Mouse (Mus musculus) bone marrow macrophage, adult 2 months (primary cell): ENCODE measurements at regions not wholly inside any gene's neighbourhood (a gene's known extent, or its start where the extent isn't known, plus 50 kb on each side); places are given as distances from the start of the nearest gene placed in this dataset.

Experiments used
- H3K27ac ChIP-seq: 2 replicates; pipeline ENCODE4 v1.5.1; 2012; ENCODE audit warnings: low read depth, low read length; ENCODE audit not compliant: insufficient read depth
- H3K4me1 ChIP-seq: 2 replicates; pipeline ENCODE4 v1.6.1; 2012; ENCODE audit warnings: low read length; ENCODE audit not compliant: control insufficient read depth, insufficient read depth
- H3K4me3 ChIP-seq: 2 replicates; pipeline ENCODE4 v1.5.1; 2012; ENCODE audit warnings: mild to moderate bottlenecking, low read length, moderate library complexity; ENCODE audit not compliant: insufficient read depth
- CTCF ChIP-seq: IDR thresholded peaks from 2 replicates; pipeline ENCODE4 v1.5.1; 2012; ENCODE audit warnings: low read depth, mild to moderate bottlenecking, low read length, moderate library complexity
- POLR2A ChIP-seq: IDR thresholded peaks from 2 replicates; pipeline ENCODE4 v1.6.1; 2012; ENCODE audit warnings: mild to moderate bottlenecking, low read depth, low read length, borderline replicate concordance

- Histone ChIP-seq H3K27ac (no peak overlapping the region), H3K4me1 (no peaks in the 10 kb centered on the region), H3K4me3 (no peak overlapping the region)
- TF ChIP-seq CTCF (no peak), POLR2A (no peak)
Measured at GRCm38 (mm10) chr6:6657928-6658500, 79.6 kb upstream of the Sem1 start.

DNA sequence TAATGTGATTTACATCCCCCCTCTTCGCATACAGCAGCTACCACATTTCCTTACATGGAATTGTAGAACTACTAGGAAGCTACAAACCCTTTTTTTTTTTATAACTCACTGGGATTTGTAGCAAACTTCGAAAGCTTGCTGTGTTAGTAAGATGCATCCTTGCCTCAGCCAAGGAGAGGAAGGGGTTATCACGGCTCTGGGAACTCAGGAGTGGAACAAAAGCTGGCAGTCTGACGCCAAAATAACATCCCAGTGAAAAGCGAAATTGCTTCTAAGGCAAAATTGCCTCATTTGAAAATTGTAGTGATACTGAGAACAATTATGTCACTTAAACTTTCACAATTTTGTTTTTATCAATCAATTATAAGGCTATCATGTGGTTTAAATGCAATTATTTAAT is 81.6 kb upstream of the Sem1 start:
- Histone ChIP-seq H3K27ac (no peak overlapping the region), H3K4me1 (no peaks in the 10 kb centered on the region), H3K4me3 (no peak overlapping the region)
- no peak for TF ChIP-seq POLR2A
- no peak for TF ChIP-seq CTCF

GRCm38 (mm10) chr6:6666762-6667161 is 88.3 kb upstream of the Sem1 start:
- no peak overlapping the region for H3K4me3 ChIP-seq
- no peak overlapping the region for H3K27ac ChIP-seq
- no peak for TF ChIP-seq POLR2A
- TF ChIP-seq CTCF = no peak
- H3K4me1 ChIP-seq = no peaks in the 10 kb centered on the region

DNA sequence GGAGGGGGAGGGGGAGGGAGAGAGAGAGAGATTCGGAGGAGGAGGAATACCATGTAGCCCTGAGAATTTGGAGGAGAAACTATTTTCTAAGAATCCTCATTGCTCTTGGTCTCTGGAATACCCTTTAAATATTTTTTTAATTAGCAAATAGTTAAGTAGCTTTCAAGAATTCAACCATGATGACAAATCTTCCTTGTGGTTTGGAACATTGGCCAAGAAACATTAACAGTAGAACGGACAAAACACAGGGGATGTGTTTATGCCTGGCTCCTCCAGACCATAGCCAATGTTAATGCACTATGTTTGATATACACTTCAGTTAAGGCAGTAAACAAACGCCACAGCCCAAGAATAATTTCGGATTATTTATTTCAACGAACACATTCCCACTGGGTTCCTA is 110.8 kb upstream of the Sem1 start:
- Histone ChIP-seq H3K4me1 (peaks cover 30% of the 10 kb centered on the region), H3K4me3 (no peak overlapping the region), H3K27ac (no peak overlapping the region)
- TF ChIP-seq POLR2A = no peak
- no peak for TF ChIP-seq CTCF

DNA sequence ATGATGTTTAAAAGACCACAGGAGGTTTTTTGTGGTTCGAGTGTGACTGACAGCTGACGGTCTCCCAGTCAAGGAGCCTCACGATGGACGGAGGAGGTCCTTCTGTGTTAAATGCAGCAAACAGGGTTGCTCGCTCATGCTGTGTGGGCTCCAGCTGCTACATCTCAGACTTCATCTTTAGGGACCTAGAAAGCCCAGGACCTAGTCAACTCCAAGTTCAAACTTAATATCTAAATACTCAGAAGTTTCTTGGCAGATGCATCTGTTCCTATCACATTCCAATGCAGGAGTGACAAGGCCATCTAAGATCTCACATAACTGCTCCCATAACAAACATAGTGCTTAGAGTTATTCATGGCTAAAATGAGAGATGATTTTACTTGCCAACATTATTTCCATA is 111.7 kb upstream of the Sem1 start:
- Histone ChIP-seq H3K4me3 (no peak overlapping the region), H3K27ac (no peak overlapping the region), H3K4me1 (peaks cover 26% of the 10 kb centered on the region)
- TF ChIP-seq CTCF = no peak
- no peak for TF ChIP-seq POLR2A

DNA sequence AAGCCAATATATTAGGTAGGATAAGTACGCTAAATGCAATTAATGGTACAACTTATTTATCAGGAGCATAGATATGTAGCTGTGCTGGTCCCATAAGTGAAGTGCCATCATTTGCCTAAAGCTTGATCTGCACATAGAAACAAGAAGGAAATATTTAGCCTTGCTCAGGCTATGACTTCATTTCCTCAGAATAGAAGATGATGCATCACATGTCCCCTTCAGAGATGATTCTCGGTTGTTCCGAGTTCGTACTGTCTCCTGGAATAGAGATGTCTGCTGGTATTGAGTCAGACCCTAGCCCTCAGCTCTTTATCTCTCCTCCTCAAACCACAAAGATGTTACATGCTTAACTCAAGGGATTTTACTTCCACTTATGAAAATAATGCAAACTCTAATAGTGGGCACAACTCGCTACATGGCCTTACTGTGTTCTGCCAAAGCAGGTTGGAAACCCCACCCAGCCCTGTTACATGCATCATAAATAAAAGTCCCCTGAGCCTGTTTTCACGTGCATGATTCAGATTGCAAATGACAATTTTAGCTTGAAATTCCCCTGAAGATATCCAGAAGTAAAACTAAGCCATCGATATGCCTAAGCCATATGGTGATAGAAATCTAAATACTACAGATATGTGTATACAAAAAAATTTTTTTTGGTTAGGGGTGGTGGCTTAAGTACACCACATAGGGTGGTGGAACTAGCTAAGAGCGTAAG is 113.8 kb upstream of the Sem1 start:
- peaks cover 18% of the 10 kb centered on the region for H3K4me1 ChIP-seq
- H3K27ac ChIP-seq = peak overlapping the region; percentile 82
- no peak overlapping the region for H3K4me3 ChIP-seq
- TF ChIP-seq POLR2A (no peak), CTCF (no peak)

GRCm38 (mm10) chr6:6695742-6696430 is 117.4 kb upstream of the Sem1 start:
- no peak overlapping the region for H3K4me3 ChIP-seq
- H3K27ac ChIP-seq = no peak overlapping the region
- TF ChIP-seq CTCF = no peak
- no peak for TF ChIP-seq POLR2A
- peaks cover 18% of the 10 kb centered on the region for H3K4me1 ChIP-seq

DNA sequence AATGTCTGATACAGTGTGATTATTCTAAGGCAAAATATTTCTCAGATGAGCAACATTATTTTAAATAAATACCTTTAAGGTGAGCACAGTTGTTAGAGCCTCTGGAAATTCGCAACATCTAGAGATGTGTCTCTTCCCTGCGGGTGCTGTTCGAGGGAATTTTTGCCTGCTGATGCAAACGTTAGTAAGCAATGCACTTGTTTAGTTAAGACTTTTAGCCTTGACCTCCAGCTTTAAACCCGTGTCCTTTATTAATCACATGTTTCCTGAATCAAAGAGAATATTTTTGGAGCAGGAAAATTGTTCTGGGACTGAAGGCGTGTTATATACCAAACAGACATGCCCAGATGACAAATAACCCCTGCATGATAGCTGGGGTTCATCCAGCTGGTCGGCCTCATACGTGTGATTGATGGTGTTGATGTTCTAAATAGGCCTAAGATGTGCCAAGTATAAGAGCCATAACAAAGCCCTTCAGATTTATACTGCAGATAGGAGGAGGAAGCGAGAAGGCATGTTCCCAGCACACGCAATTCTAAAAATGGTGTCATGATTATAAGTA is 119.0 kb upstream of the Sem1 start:
- no peak for TF ChIP-seq POLR2A
- no peak for TF ChIP-seq CTCF
- H3K4me1 ChIP-seq = peaks cover 6% of the 10 kb centered on the region
- no peak overlapping the region for H3K27ac ChIP-seq
- no peak overlapping the region for H3K4me3 ChIP-seq

GRCm38 (mm10) chr6:6706729-6707128 is 128.3 kb upstream of the Sem1 start:
- Histone ChIP-seq H3K4me1 (peaks cover 8% of the 10 kb centered on the region), H3K4me3 (no peak overlapping the region), H3K27ac (no peak overlapping the region)
- no peak for TF ChIP-seq POLR2A
- no peak for TF ChIP-seq CTCF

DNA sequence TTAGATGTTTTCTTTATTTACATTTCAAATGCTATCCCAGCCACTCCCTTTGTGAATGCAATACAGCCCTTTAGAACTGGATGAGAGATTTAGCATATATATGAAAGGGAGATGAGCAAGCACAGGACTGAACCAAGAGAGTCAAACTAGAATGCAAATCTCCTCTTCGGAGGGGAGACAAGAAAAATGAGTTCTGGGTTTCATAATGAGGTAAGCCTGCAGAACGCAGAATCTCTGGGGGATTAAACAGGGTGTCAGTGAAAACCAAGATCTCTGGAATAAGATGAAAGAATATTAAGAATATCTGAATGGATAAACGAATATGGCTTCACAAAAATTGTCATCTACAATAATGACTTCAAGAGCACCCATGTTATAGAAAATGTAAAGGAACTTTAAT is 130.6 kb upstream of the Sem1 start:
- Histone ChIP-seq H3K27ac (no peak overlapping the region), H3K4me1 (peaks cover 8% of the 10 kb centered on the region), H3K4me3 (no peak overlapping the region)
- TF ChIP-seq CTCF (no peak), POLR2A (no peak)
